Mouse (Mus musculus) forebrain, embryonic 11.5 days (tissue): ENCODE results near the gene Gm20521. TPM values are rescaled to one million over a fixed set of nuclear protein-coding genes. Genes with fewer than 3 reads are reported as not detected.
A peak's percentile ranks its signal among the peaks of the same experiment; 100 is the strongest.

Experiments
- ATAC-seq: fragments of 200-750 bp; cut with Nextera tagmentation; replicated peaks from 2 replicates; pipeline ENCODE4 v1.8.0; 2017; ENCODE audit warnings: moderate TSS enrichment; ENCODE audit not compliant: low FRiP score
- DNase-seq: peaks from one replicate; pipeline ENCODE4 v3.0.0-alpha.2; 2017; ENCODE audit warnings: low spot score
- H3K27ac ChIP-seq: fragments of 300-500 bp; sonication (generic); 2 replicates; pipeline ENCODE4 v1.5.1; 2014; ENCODE audit warnings: low read depth, low read length
- H3K27me3 ChIP-seq: fragments of 300-500 bp; sonication (generic); 2 replicates; pipeline ENCODE4 v1.6.1; 2014; ENCODE audit warnings: mild to moderate bottlenecking, low read length, mixed read lengths; ENCODE audit not compliant: control insufficient read depth, insufficient read depth
- H3K36me3 ChIP-seq: fragments of 300-500 bp; sonication (generic); 2 replicates; pipeline ENCODE4 v1.6.1; 2014; ENCODE audit warnings: mild to moderate bottlenecking, low read length, moderate library complexity, mixed read lengths; ENCODE audit not compliant: control insufficient read depth, insufficient read depth
- H3K4me1 ChIP-seq: fragments of 300-500 bp; sonication (generic); replicated peaks from 2 replicates; pipeline ENCODE4 v1.6.1; 2014; ENCODE audit warnings: low read length, mixed read lengths; ENCODE audit not compliant: control insufficient read depth, insufficient read depth
- H3K4me2 ChIP-seq: fragments of 300-500 bp; sonication (generic); 2 replicates; pipeline ENCODE4 v1.6.1; 2014; ENCODE audit warnings: low read depth, mild to moderate bottlenecking, low read length, moderate library complexity, mixed read lengths; ENCODE audit not compliant: severe bottlenecking
- H3K4me3 ChIP-seq: fragments of 300-500 bp; sonication (generic); 2 replicates; pipeline ENCODE4 v1.5.1; 2014; ENCODE audit warnings: low read depth, low read length
- H3K9ac ChIP-seq: fragments of 300-500 bp; sonication (generic); 2 replicates; pipeline ENCODE4 v1.6.1; 2014; ENCODE audit warnings: low read length
- H3K9me3 ChIP-seq: fragments of 300-500 bp; sonication (generic); 2 replicates; pipeline ENCODE4 v1.6.1; 2016; ENCODE audit warnings: low read length, mixed read lengths; ENCODE audit not compliant: control insufficient read depth
- WGBS: fragments of 180-500 bp; shearing (Covaris S2); extraction: QIAGEN DNeasy Blood & Tissue Kit; methylation state at CpG from one replicate; pipeline ENCODE4 v1.1.7; 2014; 5-methylcytosine and 5-hydroxymethylcytosine counted together
- polyA plus RNA-seq: library from polyadenylated mRNA; unstranded; fragments of >200 nt; fragmentation: Nextera tagmentation; extraction: Ambion mirVana; gene quantifications from 2 replicates; pipeline ENCODE4 v1.2.1, GENCODE M21; 2014

The Gm20521 gene
- polyA plus RNA-seq, 1 experiment from 2014 or later: not detected

DNA sequence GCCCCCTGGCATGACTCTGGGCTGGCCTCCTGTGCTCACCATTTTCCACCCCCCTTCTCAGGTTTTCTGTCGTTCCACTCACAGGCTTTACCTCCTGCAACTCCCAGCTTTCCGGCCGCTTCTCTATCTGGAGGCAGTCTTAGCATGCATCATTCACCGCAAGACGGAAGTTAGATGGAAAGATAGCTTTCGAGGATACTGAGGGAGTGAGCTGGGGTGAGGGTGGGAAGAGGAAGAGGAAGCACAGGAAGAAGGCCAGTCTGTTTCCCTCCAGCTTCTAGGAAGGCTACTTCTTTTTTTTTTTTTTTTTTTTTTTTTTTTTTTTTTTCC is 53.6 kb downstream of the Gm20521 start:
- Histone ChIP-seq H3K4me2 (no peak overlapping the region), H3K27me3 (no peaks in the 10 kb centered on the region), H3K27ac (no peak overlapping the region), H3K36me3 (no peaks in the 10 kb centered on the region), H3K4me3 (no peak overlapping the region), H3K9ac (no peak overlapping the region; the same call in 1 of the 2 replicates), H3K4me1 (no peaks in the 10 kb centered on the region), H3K9me3 (no peaks in the 10 kb centered on the region)
- WGBS: 71% methylated on average over 6 of the region's 6 CpGs
- ATAC-seq (no peak), DNase-seq (no peak)

DNA sequence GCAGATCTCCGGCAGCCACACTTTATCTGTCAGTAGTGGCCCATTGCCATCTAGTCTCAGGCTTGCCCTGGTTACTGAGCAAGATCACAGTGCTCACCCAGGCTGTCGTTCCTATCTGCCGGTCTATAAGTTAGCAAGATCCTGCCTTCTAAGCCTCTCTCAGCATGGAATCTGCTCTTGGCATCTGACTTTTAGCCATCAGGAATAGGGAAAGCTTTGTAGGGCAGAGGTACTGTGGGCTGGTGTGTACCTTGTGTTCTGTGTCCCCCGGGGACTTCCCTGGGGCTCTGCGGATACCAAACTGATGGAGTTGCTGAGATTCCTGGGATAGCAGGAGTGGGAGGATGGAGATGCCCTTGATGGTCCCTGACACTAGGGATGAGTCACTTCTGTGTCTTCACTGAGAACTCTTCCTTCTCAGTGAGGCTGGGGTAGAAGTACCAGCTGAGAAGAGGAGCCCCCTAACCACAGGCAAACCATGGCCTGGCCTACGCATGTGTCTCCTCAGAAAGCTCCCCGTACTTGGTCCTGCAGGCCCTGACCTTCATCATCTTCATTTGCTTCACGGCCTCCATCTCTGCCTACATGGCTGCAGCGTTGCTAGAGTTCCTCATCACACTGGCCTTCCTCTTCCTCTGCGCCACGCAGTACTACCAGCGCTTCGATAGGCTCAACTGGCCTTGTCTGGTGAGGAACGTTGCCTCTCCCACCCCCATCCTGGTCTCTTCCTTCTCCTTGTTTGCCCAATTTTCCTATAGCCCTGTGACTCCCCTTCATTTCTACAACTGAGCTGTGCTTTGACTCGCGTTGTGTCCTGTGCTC is 54.3 kb downstream of the Gm20521 start:
- Histone ChIP-seq H3K4me1 (no peaks in the 10 kb centered on the region), H3K27me3 (no peaks in the 10 kb centered on the region), H3K36me3 (no peaks in the 10 kb centered on the region), H3K4me2 (no peak overlapping the region), H3K9me3 (no peaks in the 10 kb centered on the region), H3K27ac (no peak overlapping the region), H3K4me3 (no peak overlapping the region), H3K9ac (no peak overlapping the region)
- no peak for ATAC-seq
- WGBS: 85% methylated on average over 16 of the region's 16 CpGs
- no peak for DNase-seq

DNA sequence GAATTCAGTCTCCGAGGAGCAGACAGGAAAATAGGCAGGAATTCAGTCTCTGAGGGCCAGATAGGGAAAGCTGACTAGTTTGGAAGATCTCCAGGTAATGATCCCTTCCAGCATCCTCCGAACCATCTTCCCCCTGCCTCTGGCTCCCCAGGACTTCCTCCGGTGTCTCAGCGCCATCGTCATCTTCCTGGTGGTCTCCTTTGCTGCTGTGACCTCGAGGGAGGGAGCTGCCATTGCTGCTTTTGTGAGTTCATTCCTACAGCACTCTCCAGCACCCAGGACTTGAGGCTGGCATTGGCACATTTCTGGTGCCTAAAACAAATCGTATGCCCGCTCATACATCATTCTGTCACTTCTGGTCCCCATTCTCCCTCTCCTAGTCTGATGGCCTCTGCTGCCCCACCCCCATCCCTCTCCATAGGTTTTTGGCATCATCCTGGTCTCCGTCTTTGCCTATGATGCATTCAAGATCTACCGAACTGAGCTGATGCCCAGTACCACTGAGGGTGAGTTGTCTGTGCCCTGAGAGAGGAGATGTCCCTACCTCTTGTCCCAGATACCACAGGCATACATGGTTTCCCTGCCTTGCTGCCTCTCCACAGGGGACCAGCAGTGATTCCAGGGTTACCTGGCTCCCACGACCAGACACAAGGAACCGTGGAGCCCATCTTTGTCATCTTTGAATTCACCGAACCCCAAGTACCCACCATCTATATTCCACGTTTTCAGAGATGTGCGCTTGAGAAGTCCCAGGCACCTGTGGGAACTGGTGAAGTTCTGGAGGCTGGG is 55.4 kb downstream of the Gm20521 start:
- Histone ChIP-seq H3K9ac (no peak overlapping the region), H3K9me3 (no peaks in the 10 kb centered on the region), H3K27ac (no peak overlapping the region), H3K36me3 (no peaks in the 10 kb centered on the region), H3K27me3 (no peaks in the 10 kb centered on the region), H3K4me1 (no peaks in the 10 kb centered on the region), H3K4me2 (no peak overlapping the region), H3K4me3 (no peak overlapping the region)
- 82% methylated on average over 15 of the region's 15 CpGs for WGBS
- DNase-seq (no peak), ATAC-seq (no peak)

DNA sequence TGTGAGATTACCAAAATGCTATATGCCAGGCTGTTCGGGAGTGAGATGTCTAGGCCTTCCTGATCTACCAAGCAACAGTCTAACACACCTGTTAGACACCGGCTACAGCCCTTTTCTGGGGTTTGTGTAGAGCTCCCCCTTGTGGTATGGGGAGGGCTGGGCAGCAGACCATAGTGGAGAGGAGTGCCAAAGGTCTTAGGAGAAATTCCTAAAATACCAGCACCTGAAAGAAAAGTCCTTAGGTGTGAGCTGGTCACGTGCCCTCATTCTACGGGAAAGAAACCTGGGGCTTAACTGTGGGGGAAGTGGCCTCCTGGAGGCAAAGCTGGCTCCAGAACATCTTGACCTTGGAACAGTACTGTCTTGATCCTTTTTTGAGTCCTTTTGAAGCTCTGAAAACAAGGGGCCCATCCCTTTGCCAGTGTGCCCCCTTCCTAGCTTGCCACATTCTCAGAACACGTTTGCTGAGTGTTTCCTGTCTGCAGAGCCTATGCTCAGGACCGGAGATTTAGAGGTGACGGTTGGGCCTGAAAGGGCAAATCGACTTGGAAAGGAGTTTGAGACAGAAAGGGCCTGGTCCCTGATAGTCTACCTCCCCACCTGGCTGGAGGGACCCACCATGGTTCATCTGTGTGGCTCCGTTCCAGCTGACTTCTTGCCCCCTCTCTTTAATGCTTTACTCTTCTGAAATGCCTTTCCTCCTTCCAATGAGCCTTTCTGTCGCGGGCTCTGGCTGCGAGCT is 56.4 kb downstream of the Gm20521 start:
- 52% methylated on average over 12 of the region's 12 CpGs for WGBS
- Histone ChIP-seq H3K4me1 (no peaks in the 10 kb centered on the region), H3K27ac (no peak overlapping the region), H3K4me2 (no peak overlapping the region), H3K36me3 (no peaks in the 10 kb centered on the region), H3K9ac (no peak overlapping the region), H3K27me3 (no peaks in the 10 kb centered on the region), H3K4me3 (no peak overlapping the region), H3K9me3 (no peaks in the 10 kb centered on the region)
- ATAC-seq: 0 out of 2 replicates have a peak, but pooled peaks have one; percentile 18
- DNase-seq: peak; percentile 77

DNA sequence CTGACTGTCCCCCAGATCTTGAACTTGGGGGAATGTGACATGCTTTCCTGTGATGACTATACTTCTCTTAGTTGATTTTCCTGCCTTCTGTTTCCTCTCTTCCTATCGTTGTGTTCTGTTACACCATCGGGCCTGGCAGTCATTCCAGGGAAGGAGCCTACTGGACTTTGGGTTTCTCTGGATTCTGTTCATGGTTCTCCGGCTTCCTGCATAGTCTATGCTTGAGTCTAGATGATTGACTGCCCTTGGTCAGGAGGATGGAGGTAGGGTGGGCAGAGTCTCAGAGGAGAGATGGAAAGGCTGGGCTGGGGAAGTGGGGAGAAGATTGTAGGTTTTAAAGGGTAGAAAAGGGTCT is 56.9 kb downstream of the Gm20521 start:
- WGBS: 91% methylated on average over 3 of the region's 3 CpGs

DNA sequence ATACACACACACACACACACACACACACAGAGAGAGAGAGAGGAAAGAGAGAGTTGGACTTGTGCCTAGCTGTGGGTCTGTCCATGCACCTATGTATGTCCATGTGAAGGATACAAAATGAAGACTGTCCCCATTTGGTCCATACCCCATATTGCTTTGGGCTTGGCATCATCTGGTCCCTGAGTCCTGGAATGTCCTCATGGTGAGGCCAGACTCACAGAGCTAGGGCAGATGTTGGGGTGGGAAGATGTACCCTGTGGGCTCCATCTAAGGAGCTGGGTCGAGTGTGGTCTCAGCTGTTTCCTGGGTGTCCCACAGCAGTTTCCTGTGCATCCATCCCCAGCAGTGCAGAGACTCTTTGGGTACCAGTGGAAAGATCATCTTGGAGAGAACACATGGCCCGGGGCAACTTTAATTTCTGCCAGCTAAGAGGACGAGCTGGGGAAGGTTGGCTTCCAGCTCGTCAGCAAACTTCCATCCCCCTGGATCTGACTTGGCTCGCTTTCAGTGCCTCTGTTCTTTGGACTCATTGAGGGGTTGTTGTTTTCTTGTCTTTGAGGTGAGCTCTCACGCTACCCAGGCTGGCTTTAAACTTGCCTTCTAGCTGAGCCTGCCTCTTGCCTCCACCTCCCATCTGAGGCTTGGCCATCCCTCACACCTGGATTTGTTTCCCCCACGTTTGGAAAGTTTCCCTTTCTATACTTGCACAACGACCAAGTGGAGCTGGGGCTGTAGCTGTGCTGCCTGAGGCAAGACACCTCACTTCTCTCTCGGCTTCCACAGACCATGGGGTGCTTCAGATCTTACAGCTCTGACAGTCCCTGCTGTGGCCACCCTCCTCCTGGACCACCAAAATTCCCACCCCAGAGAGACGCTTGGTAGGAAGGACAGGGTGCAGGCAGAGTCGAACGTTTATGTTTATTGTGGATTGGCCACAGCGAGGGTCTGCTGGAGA is 58.1 kb downstream of the Gm20521 start:
- no peak overlapping the region for H3K4me2 ChIP-seq
- no peaks in the 10 kb centered on the region for H3K9me3 ChIP-seq
- no peaks in the 10 kb centered on the region for H3K4me1 ChIP-seq
- WGBS: 71% methylated on average over 13 of the region's 13 CpGs
- no peak overlapping the region for H3K4me3 ChIP-seq
- H3K36me3 ChIP-seq: no peaks in the 10 kb centered on the region
- H3K27me3 ChIP-seq: no peaks in the 10 kb centered on the region
- H3K9ac ChIP-seq: no peak overlapping the region
- DNase-seq (no peak), ATAC-seq (no peak)
- no peak overlapping the region for H3K27ac ChIP-seq

More for the DNA sequence above, 56.9 kb downstream of the Gm20521 start:
- Histone ChIP-seq H3K4me2 (no peak overlapping the region), H3K27ac (no peak overlapping the region), H3K4me3 (no peak overlapping the region), H3K36me3 (no peaks in the 10 kb centered on the region), H3K9ac (no peak overlapping the region), H3K27me3 (no peaks in the 10 kb centered on the region), H3K4me1 (no peaks in the 10 kb centered on the region), H3K9me3 (no peaks in the 10 kb centered on the region)
- ATAC-seq (no peak), DNase-seq (no peak)

DNA sequence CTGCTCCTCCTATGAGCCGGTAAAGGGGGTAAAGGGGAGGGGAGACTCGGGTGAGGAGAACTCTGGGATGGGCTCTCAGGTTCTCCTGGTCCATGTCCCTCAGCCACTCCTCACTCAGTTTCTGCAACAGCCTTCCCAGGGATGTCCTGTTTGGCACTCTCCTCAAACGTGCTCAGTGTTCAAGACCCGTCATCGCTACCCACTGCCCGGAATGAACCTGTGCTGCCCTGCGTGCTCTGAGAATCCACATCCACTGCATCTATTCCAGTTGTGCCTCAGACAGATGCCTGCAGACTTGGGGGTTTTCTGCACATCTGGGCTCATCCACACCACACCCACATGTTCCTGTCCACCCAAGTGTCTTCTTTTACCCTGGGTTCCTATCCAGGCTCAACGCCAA is 59.2 kb downstream of the Gm20521 start:
- no peaks in the 10 kb centered on the region for H3K9me3 ChIP-seq
- DNase-seq (no peak), ATAC-seq (no peak)
- no peak overlapping the region for H3K4me3 ChIP-seq
- H3K9ac ChIP-seq: no peak overlapping the region
- H3K27ac ChIP-seq: no peak overlapping the region
- no peak overlapping the region for H3K4me2 ChIP-seq
- no peaks in the 10 kb centered on the region for H3K27me3 ChIP-seq
- H3K36me3 ChIP-seq: no peaks in the 10 kb centered on the region
- WGBS: 90% methylated on average over 8 of the region's 8 CpGs
- no peaks in the 10 kb centered on the region for H3K4me1 ChIP-seq

DNA sequence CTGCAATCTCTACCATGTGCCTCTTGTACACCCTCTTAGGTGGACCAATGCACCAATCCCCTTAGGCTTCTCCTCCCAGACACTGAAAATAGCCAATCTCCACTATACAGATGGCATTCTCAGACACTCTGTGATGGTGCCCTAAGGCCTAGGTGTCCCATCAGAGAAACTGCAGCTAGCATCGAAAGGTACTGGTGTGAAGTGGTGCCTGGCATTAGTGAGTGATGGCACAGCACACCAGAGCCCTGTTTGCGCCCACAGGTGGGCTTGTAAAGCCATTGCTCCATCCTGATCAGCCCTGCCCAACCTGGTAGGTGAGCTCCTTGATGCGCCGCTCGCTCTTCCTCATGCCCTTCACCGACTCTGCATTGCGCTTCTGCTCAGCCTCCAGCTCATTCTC is 60.7 kb downstream of the Gm20521 start:
- no peak overlapping the region for H3K4me3 ChIP-seq
- no peaks in the 10 kb centered on the region for H3K9me3 ChIP-seq
- H3K4me2 ChIP-seq: no peak overlapping the region
- H3K9ac ChIP-seq: no peak overlapping the region
- no peak overlapping the region for H3K27ac ChIP-seq
- WGBS: 94% methylated on average over 7 of the region's 7 CpGs
- H3K4me1 ChIP-seq: no peaks in the 10 kb centered on the region
- no peaks in the 10 kb centered on the region for H3K36me3 ChIP-seq
- ATAC-seq: no peak
- DNase-seq: no peak
- no peaks in the 10 kb centered on the region for H3K27me3 ChIP-seq
